Mouse (Mus musculus): ENCODE measurements around the gene Gpr160. TPM values are rescaled to one million over a fixed set of nuclear protein-coding genes. Genes with fewer than 3 reads are reported as not detected.

Gene Gpr160
- polyA plus RNA-seq, 1 experiment, result not detected

DNA sequence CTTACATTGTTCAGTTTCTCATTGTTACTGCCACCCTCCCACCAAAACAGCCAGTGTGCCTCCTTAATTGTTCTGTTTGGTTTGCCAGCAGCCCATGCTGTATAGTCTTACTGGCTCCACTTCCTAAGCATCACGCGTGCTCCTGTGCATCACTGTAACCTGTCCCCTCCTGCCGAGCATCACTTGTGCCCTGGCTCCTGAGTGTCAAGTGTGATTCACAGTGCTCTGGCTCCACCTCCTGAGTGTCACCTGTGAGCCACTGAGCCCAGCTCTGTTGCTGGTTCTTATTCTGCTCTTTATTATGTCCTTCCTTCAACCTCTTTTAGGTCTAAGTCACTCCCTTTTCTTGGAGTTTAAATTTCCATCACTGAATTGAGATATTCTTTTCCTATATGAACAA is 31.7 kb downstream of the Gpr160 start:
- Histone ChIP-seq H3K4me3 (ENCODE audit: insufficient read depth, low read length) (no peak overlapping the region), H3K4me1 (ENCODE audit: control insufficient read depth, insufficient read depth, low read length) (no peaks in the 10 kb centered on the region), H3K27ac (ENCODE audit: insufficient read depth, low read length) (no peak overlapping the region)
- TF ChIP-seq POLR2A (IDR thresholded peaks at IDR 0.05; ENCODE audit: low read depth, low read length), result no peak
- TF ChIP-seq CTCF (IDR thresholded peaks at IDR 0.05; ENCODE audit: borderline replicate concordance, insufficient read depth, low read length), result no peak

DNA sequence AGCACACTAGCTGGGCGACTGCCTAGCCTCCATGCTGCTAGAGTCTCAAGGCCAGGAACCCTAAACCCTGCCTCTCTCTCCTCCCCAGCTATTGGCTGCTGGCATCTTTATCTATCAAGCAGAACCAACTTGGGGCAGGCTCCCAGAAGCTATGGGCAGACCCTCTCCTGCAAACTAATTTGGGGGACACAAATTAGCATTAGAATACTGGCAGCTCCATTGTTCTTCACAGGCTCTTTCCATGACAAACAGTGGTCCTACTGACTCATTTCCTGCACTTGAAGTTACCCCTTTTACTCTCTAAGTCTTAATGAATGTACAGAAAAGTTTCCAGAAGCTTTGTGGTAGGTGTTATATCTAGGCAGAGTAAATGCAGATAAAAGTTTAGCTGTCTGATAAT is 33.3 kb downstream of the Gpr160 start:
- Histone ChIP-seq H3K27ac (ENCODE audit: insufficient read depth, low read length) (no peak overlapping the region), H3K4me1 (ENCODE audit: control insufficient read depth, insufficient read depth, low read length) (no peaks in the 10 kb centered on the region), H3K4me3 (ENCODE audit: insufficient read depth, low read length) (no peak overlapping the region)
- TF ChIP-seq CTCF (IDR thresholded peaks at IDR 0.05; ENCODE audit: borderline replicate concordance, insufficient read depth, low read length), result no peak

DNA sequence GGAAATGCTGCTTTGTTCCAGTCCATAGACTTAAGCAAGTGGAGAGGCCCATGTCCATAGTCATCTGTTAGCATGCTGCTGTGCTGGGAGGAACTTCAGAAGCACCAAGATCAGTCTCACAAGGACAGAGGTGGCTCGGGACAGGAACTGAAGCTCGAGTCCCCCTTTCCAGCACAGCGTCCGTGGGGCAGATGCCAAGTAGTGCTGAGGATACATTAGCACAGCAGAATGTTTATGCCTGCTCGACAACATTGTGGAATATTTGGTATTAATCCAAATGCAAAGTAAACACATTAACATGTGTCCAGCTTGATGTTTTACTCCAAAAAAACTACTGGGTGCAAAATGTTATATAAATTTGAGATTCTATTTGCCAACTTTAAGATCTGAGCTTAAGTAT is 41.0 kb downstream of the Gpr160 start:
- TF ChIP-seq POLR2A (IDR thresholded peaks at IDR 0.05; ENCODE audit: low read depth, low read length) (no peak), CTCF (IDR thresholded peaks at IDR 0.05; ENCODE audit: borderline replicate concordance, insufficient read depth, low read length) (no peak)
- Histone ChIP-seq H3K4me3 (ENCODE audit: insufficient read depth, low read length) (no peak overlapping the region), H3K4me1 (ENCODE audit: control insufficient read depth, insufficient read depth, low read length) (no peaks in the 10 kb centered on the region), H3K27ac (ENCODE audit: insufficient read depth, low read length) (no peak overlapping the region)

DNA sequence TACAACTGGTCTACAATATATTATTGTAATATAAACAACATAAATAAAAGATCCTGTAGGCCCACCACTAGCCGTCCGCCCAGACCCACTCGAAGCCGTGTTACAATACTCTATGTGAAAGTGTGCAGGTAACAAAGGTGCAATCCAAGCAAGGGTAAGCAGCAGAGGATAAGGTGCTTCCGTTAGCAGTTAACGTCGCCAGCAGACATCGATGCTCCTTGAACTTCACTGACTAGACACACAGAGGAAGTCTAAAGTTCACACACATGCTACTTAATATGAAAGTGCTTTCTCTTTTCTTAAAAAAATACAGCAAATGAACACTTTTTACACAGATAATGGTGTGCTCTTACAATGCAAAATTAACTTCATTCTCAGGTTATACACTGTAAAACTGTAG is 43.7 kb downstream of the Gpr160 start:
- no peak overlapping the region for H3K4me3 ChIP-seq (ENCODE audit: insufficient read depth, low read length)
- TF ChIP-seq CTCF (IDR thresholded peaks at IDR 0.05; ENCODE audit: borderline replicate concordance, insufficient read depth, low read length) (no peak), POLR2A (IDR thresholded peaks at IDR 0.05; ENCODE audit: low read depth, low read length) (no peak)
- H3K4me1 ChIP-seq (ENCODE audit: control insufficient read depth, insufficient read depth, low read length), result no peaks in the 10 kb centered on the region
- H3K27ac ChIP-seq (ENCODE audit: insufficient read depth, low read length), result no peak overlapping the region

DNA sequence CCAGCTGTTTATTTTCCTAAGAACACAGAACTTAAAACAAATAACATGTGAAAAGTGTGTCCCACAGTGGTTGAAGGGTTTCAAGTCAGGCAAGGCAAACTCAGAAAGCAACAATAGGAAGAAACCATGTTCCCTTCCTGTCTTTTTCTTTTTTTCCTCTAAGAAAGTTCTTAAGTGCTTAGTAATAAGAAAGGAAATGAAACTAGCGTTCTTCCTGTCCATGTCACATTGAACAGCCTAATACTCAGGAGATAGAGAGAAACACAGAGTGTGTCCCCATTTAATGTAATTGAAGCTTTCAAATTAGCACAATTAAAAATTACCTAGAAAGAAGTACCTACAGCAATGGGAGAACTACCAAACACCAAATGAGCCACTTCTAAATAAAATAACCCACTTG is 48.9 kb downstream of the Gpr160 start:
- Histone ChIP-seq H3K27ac (ENCODE audit: insufficient read depth, low read length) (no peak overlapping the region), H3K4me3 (ENCODE audit: insufficient read depth, low read length) (no peak overlapping the region), H3K4me1 (ENCODE audit: control insufficient read depth, insufficient read depth, low read length) (no peaks in the 10 kb centered on the region)
- TF ChIP-seq CTCF (IDR thresholded peaks at IDR 0.05; ENCODE audit: borderline replicate concordance, insufficient read depth, low read length) (no peak), POLR2A (IDR thresholded peaks at IDR 0.05; ENCODE audit: low read depth, low read length) (no peak)

DNA sequence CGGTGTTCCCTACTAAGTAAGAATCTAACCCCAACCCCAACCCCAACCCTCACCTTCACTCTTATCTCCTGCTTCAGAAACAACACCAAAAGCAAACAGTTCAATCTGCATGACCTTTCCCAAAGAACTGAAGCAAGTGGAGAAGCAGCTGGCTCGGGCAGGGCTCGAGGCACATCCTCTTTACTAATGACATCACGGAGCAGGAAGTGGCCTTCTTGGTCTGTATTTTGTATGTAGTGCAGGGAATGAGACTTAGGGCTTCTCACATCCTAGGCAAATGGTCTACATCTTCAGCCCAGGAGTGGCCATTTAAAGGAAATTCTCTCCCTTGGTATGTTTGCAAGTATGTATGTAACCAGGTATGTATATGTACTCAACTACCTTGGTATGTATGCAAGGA is 61.4 kb downstream of the Gpr160 start:
- no peaks in the 10 kb centered on the region for H3K4me1 ChIP-seq (ENCODE audit: control insufficient read depth, insufficient read depth, low read length)
- TF ChIP-seq POLR2A (IDR thresholded peaks at IDR 0.05; ENCODE audit: low read depth, low read length) (no peak), CTCF (IDR thresholded peaks at IDR 0.05; ENCODE audit: borderline replicate concordance, insufficient read depth, low read length) (no peak)
- no peak overlapping the region for H3K27ac ChIP-seq (ENCODE audit: insufficient read depth, low read length)
- H3K4me3 ChIP-seq (ENCODE audit: insufficient read depth, low read length), result no peak overlapping the region

DNA sequence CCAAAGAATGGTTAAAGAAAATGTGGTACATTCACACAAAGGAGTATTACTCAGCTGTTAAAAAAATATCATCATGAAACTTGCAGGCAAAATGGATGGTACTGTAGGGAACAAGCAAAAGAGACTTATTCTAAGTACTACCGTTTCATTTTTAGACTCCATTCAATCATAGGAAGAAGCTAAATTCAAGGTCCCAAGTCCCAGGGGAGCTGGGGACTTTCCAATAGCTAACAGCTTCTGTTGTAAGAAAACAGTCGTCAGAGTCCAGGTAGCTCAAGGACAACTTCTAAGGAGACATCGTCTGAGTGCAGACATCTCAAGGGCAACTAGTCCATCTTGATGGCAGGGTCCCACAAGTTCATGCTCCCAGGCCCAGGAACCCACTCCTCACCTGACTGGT is 71.9 kb downstream of the Gpr160 start:
- Histone ChIP-seq H3K4me3 (ENCODE audit: insufficient read depth, low read length) (no peak overlapping the region), H3K27ac (ENCODE audit: insufficient read depth, low read length) (no peak overlapping the region), H3K4me1 (ENCODE audit: control insufficient read depth, insufficient read depth, low read length) (no peaks in the 10 kb centered on the region)
- TF ChIP-seq CTCF (IDR thresholded peaks at IDR 0.05; ENCODE audit: borderline replicate concordance, insufficient read depth, low read length), result no peak

DNA sequence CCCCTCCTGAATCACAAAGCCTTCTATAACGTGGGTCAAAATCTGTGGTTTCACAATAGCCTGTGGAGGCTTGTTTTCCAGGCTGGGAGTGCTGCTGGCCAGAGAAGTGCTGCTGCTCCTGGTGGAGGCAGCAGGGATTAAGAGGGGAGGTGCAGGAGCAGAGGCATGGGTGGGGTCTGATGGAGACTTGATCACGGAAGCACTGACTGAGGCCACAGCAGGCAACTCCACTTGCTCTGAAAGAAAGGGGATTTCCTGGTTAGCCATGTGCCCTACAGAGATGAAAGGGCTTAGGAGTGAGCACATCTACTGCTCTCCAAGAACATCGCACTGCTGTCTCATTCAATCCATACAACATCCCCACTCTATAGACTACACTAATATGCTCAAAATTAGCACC is 74.1 kb downstream of the Gpr160 start:
- no peaks in the 10 kb centered on the region for H3K4me1 ChIP-seq (ENCODE audit: control insufficient read depth, insufficient read depth, low read length)
- TF ChIP-seq POLR2A (IDR thresholded peaks at IDR 0.05; ENCODE audit: low read depth, low read length) (no peak), CTCF (IDR thresholded peaks at IDR 0.05; ENCODE audit: borderline replicate concordance, insufficient read depth, low read length) (no peak)
- no peak overlapping the region for H3K27ac ChIP-seq (ENCODE audit: insufficient read depth, low read length)
- H3K4me3 ChIP-seq (ENCODE audit: insufficient read depth, low read length), result no peak overlapping the region

DNA sequence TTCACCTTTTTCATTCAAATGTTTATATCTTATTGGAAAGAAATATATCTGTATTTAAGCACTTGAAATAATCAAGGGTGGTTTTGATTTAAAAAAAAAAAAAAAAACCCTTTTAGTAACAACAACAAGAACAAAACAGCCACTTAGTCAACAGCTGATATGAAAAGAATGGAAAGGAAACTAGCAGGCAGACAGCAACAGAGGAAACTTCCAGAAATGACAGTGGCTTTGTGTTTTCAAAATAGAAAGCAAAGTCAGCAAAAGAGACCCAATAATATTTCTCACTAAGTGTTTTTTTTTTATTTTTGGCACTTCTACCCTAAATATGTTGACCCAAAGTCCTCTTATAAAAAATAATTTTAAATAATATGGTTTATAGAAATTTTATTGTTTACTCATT is 78.6 kb downstream of the Gpr160 start:
- TF ChIP-seq CTCF (IDR thresholded peaks at IDR 0.05; ENCODE audit: borderline replicate concordance, insufficient read depth, low read length) (no peak), POLR2A (IDR thresholded peaks at IDR 0.05; ENCODE audit: low read depth, low read length) (no peak)
- no peak overlapping the region for H3K27ac ChIP-seq (ENCODE audit: insufficient read depth, low read length)

More for the DNA sequence above, 78.6 kb downstream of the Gpr160 start:
- Histone ChIP-seq H3K4me1 (ENCODE audit: control insufficient read depth, insufficient read depth, low read length) (no peaks in the 10 kb centered on the region), H3K4me3 (ENCODE audit: insufficient read depth, low read length) (no peak overlapping the region)

Other genes starting within 250 kb of the Gpr160 start
- not detected in 2 replicates for gene Lrriq4, start 211.4 kb upstream of the Gpr160 start, polyA plus RNA-seq (2011; ENCODE audit: insufficient read length, low read depth, missing spikeins)
- gene Lrrc34, start 208.1 kb upstream of the Gpr160 start, polyA plus RNA-seq (2011; ENCODE audit: insufficient read length, low read depth, missing spikeins), result not detected in 2 replicates
- gene Lrrc31, start 156.1 kb upstream of the Gpr160 start, polyA plus RNA-seq (2011; ENCODE audit: insufficient read length, low read depth, missing spikeins), result not detected in 2 replicates
- gene Samd7, start 109.7 kb upstream of the Gpr160 start, polyA plus RNA-seq (2011; ENCODE audit: insufficient read length, low read depth, missing spikeins), result not detected in 2 replicates
- 85.2 and 97.4 TPM in 2 replicates for gene Sec62, start 63.1 kb upstream of the Gpr160 start, polyA plus RNA-seq (2011; ENCODE audit: insufficient read length, low read depth, missing spikeins)
- gene Phc3, start 113.5 kb downstream of the Gpr160 start, polyA plus RNA-seq (2011; ENCODE audit: insufficient read length, low read depth, missing spikeins), result 32.6 and 37.3 TPM in 2 replicates
- 110 and 120 TPM in 2 replicates for gene Prkci, start 139.8 kb downstream of the Gpr160 start, polyA plus RNA-seq (2011; ENCODE audit: insufficient read length, low read depth, missing spikeins)
- 50.3 and 62.7 TPM in 2 replicates for gene Skil, start 239.1 kb downstream of the Gpr160 start, polyA plus RNA-seq (2011; ENCODE audit: insufficient read length, low read depth, missing spikeins)

Measured in embryonic fibroblast, embryonic 13.5 days (primary cell).